Mouse (Mus musculus) left cerebral cortex, adult 11 months (tissue): ENCODE data around the gene Ifrd2.
"Not testable (repeated sequence)": the region's sequence is repeated elsewhere in the genome, so short reads cannot be mapped to it uniquely, and the experiment has no call there.

Source experiments
- DNase-seq: peaks from one replicate; pipeline ENCODE4 v3.0.0; 2022; ENCODE audit warnings: low spot score

Gene Ifrd2

DNA sequence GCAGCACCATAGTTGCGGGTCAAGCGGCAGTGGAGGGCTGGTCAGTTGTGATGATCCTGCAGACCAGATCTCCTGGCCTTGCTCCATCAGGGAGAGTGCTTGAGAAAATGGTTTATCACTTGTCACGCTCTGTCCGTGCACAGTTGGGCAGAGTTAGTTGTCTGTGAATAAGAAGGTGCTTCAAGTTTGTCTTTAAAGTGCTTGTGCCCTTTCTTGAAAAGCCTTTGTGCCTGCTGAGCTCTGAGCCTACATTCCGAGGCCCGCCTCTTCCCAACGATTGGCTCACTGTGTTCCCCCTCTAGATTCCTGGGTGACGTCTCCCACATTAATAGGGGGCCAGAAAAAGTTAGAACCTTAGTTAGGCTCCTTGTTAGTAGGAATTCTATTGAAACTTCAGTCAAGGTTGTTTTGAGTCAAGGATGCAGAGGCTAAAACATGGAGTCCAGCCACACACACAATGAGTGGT is 35.5 kb upstream of the Ifrd2 start:
- DNase-seq, result no peak

- DNase-seq, result no peak
These were observed 34.6 kb upstream of the Ifrd2 start for GRCm38 (mm10) chr9:107552690-107553393.

DNA sequence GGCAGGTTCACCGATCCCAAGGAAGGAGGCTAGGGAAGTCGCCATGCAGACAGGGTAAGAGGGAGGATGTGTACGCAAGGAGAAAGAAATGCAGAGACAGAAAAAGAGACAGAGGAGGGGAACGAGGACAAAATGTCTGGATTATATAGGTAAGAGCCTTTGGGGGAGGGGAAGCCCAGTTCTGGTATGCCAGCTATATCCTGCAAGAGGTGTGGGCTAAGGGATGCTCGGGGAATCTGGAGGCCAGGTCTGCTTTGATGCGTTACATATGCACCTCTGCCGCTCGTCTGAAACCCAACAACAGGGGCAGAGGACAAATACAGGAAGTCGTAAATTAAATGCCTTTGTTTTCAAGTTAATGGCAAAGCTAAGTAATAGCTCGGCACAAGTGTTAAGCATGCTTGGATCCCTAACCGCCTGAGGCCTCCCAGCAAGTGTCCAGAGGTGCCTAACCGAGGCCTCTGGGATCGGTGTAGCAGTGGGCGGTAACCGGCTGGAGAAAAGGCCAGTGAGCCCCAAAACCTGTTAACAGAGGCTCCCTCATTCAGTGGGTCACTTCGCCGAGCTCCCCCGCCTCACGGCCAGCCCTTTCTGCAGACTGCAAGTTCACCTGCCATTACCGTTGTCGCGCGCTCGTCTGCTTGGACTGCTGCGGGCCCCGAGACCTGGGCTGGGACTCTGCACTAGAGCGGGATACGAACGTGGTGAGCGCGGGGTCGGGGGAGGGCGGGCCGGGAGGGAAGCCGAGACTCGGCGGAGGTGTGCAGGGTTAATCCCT is 33.7 kb upstream of the Ifrd2 start:
- DNase-seq, result no peak

DNA sequence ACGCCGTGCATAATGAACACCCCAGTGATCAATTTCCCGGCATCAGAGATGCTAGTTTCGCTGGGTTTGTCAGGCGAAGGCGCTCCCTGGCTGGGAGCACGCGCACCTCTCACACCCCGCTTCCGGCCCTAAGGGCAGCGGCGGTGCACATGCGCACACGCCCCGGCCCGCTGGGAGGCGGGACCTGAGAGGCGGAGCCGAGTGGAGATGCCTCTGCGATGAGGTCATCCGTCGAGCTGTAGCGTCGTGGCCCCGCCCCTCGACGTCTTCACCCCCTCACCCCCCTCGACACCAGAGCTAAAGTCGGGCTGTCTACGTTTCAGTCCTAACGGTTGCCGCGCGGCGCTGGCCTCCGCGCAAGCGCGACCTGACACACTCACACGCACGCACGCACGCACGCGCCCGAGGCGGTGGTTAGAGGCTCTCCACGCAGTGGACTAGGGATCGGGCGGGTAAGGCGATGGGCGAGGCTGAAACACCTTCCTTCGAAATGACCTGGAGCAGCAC is 33.1 kb upstream of the Ifrd2 start:
- DNase-seq, result peak; percentile 95

GRCm38 (mm10) chr9:107555031-107555457 is 32.4 kb upstream of the Ifrd2 start:
- no peak for DNase-seq

DNA sequence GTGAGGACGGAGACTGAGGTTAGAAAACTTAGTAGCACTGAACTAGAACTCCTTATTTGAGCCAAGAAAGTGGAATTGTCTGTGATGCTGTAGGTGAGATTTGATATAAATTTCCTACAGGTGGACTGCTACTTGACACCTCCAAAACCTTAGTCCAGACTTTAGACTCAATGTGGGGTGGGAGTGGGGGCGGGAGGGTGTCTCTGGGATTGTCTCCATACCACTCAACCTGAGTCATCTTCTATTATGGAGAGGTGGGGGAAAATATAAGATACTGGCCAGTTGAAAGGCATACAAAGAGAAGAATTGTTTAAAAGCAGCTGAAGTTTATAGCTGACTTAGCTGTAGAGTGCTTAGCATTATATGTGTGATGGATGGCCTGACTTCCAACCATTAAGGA is 31.7 kb upstream of the Ifrd2 start:
- no peak for DNase-seq

DNA sequence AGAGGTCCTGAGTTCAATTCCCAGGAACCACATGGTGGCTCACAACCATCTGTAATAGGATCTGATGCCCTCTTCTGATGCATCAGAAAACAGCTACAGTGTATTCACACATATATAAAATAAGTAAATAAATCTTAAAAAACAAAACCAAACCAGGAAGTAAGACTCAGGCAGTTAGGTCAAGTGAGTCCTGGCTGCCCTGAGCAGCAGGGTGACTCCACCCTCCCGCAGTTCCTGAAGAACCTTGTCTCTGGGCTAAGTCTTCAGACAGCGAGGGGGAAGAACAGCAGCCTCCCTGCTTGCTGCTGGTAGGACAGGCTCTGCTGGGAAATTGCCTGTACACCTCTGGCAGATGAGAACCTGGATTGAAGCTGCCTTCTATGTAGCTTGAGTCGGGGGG is 31.1 kb upstream of the Ifrd2 start:
- no peak for DNase-seq

DNA sequence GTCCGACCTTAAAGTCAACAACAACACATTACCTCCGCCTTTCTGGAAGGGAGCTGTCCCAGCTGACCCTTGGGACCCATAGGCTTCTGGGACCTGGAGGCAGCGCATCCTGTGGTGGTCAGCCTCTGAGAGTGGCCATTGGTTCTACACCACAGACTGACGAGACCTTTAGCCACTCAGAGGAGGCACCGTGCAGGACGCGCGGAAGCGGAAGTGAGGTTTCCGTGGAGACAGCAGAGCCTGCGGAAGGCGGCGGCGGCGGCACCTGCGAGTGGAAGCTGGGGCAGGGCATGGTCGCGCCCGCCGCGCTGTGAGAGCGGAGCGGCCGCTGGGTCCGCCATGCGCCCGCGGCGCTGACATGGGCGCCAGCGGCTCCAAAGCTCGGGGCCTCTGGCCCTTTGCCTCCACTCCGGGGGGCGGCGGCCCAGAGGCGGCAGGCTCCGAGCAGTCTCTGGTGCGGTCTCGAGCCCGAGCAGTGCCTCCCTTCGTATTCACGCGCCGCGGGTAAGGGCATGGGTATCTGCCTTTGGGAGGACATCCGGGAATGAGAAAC is 24.3 kb upstream of the Ifrd2 start, which contains the start of gene Tusc2:
Tusc2 (plus strand) TSS at position 227 of the 553 bp plus-strand sequence.
- DNase-seq, result peak; percentile 95

DNA sequence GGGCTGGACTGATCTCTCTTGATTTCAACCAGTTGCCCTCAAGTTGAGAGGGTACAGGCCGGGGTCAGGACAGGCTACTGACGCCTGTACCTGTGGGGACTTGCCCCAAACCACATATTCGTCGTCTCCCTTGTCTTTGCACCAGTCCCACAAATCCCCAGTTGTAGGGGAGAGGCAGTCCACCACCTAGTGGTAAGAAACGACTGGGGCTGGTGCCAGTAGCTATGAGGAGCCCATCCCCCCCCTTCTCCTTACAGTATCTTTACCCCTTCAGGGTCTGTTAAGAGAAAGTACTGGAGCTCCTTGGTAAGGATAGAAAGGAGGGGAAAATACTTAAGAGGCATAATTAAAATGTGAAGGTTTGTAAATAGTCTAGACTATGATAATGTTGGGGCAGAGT is 21.9 kb upstream of the Ifrd2 start:
- not testable (repeated sequence) for DNase-seq

- DNase-seq, result no peak
These were observed 21.3 kb upstream of the Ifrd2 start for GRCm38 (mm10) chr9:107566041-107566709.

DNA sequence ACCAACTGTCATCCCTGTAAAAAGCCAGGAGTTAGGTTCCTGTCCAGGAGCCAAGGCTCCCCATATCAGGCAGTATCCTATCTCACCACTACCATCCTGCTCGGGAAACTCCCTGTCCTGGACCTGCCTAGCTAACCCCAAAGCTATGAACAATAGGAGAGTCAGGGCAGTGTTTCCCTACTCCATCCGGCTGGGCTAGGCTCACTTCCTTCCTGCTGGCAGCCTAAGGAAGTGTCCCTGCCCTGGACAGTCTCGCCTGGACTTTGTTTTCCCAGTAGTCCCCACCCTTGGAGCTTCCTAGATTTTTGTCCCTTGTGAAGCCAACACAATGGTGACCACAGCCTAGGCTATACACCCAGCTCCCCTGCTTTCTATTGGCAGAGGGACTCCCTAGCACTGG is 20.6 kb upstream of the Ifrd2 start:
- DNase-seq, result no peak

DNA sequence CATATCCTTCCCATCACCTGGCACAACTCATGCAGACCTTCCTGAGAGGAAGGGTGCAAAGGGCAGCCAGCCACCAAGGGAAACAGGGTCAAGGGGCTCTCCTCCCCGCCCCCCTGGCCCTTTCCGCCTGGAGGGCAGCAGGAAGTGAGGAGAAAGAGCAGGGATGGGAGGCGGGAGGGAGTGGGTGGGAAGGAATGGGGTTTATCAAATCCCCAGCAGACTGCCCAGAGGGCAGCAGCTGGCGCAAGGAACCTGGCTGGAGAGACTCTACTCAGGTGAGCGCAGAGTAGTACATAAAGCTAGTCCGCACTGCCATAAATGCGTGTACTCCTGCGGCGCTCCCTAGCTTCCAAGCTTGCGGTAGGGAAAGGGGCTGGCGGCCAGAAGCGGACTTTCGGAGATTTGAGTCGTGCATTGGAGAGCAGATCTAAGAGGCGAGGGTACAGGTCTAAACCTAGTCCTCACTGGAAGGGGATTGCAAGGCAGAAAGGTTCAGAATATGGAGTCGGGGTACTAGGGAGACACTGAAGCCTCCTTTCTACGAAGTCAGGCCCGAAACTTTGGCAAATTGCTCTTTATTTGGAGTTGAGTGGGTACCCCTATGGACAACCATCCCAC is 19.6 kb upstream of the Ifrd2 start, which contains the start of gene Hyal2:
Hyal2 (plus strand) TSS at position 244 of the 618 bp plus-strand sequence.
- DNase-seq, result no peak

DNA sequence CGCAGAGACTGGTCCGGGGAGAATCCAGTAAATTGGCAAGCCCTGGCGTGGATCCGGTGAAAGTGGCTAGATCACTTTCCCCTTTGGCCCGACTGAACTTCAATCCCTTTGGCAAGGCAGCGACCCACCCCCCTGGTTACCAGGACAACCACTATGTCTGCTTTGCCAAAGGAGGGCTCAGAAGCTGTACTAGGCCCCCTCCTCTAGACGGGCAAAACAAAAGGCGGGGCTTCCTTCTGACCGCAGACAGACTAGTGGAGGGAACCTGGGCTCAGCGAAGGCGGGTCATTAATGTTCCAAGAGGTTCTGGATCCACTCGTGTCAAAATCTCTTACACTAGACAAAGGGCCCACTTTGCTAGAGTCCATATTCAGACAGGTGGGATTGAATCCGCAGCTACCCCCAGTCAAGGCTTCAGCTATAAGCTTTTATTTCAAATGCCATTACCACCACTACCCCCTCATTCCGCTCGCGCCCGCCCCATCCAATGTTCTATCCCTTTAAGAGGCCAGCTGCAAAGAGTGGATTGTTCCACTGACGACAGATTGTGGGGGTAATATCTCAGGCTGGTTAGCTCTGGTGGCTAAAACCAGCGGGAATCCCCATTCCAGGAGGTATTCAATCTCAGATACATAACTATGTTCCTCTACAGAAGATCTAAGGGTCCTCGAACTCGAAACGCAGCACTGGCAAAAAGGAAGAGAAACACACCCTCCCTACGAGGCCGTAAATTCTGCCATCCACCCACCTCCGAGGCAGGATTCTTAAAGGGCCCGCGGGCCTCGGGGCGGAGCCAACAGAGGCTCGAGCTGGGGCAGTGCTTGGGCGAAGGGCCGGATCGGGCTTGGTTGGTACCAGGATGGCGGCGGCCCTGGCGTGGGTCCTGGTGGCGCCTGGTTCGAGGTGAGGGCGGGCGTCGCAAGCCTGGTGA is 18.8 kb upstream of the Ifrd2 start:
- no peak for DNase-seq

- DNase-seq, result no peak
These were observed 18.2 kb upstream of the Ifrd2 start for GRCm38 (mm10) chr9:107569270-107569669.

DNA sequence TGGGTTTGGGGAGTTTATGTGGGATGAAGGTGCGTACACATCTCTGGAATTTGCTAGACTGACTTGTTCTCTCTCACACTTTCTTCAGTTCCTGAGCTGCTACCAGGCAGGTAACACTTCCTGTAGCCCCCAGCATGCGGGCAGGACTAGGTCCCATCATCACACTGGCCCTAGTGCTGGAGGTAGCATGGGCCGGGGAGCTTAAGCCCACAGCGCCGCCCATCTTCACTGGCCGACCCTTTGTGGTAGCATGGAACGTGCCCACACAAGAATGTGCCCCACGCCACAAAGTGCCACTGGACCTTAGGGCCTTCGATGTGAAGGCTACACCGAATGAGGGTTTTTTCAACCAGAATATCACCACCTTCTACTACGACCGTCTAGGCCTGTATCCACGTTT is 17.4 kb upstream of the Ifrd2 start:
- DNase-seq, result no peak

GRCm38 (mm10) chr9:107570845-107571244 is 16.6 kb upstream of the Ifrd2 start:
- no peak for DNase-seq

- DNase-seq, result no peak
These were observed 15.7 kb upstream of the Ifrd2 start for GRCm38 (mm10) chr9:107571534-107572326.

- no peak for DNase-seq
These were observed 15.1 kb upstream of the Ifrd2 start for GRCm38 (mm10) chr9:107572327-107572662.

GRCm38 (mm10) chr9:107573774-107574173 is 13.7 kb upstream of the Ifrd2 start:
- not testable (repeated sequence) for DNase-seq
